Mouse (Mus musculus) liver, adult 2 months (tissue): ENCODE measurements around the gene Zfp260.

ENCODE experiments used
- CTCF ChIP-seq: fragments of 200-500 bp; IDR thresholded peaks from 2 replicates; pipeline ENCODE4 v1.5.1; 2011; ENCODE audit warnings: low read depth, low read length, control low read depth
- POLR2A ChIP-seq: fragments of 200-500 bp; IDR thresholded peaks from 2 replicates; pipeline ENCODE4 v1.6.1; 2011; ENCODE audit warnings: low read length, control low read depth; ENCODE audit not compliant: insufficient read depth; ENCODE audit errors: extremely low read depth

GRCm38 (mm10) chr7:30122188-30122530 is 27.6 kb downstream of the Zfp260 start:
- TF ChIP-seq CTCF (no peak), POLR2A (no peak)
